Mouse (Mus musculus) left cerebral cortex, postnatal 36 days (tissue): ENCODE measurements around the gene Gm28102. TPM values are rescaled to one million over a fixed set of nuclear protein-coding genes. Genes with fewer than 3 reads are reported as not detected.
"Not testable (repeated sequence)": the region's sequence is repeated elsewhere in the genome, so short reads cannot be mapped to it uniquely, and the experiment has no call there.

Source experiments
- DNase-seq, 2 experiments: peaks; one replicate each; pipeline ENCODE4 v3.0.0; 2021 to 2022; ENCODE audit warnings: low spot score in 2 of 2, mixed read lengths in 1 of 2
- intact Hi-C: fragments of 180-260 bp; cut with DNase I; formaldehyde crosslinking; loops from one replicate; pipeline ENCODE4 v1.15.1; 2025
- total RNA-seq, 2 experiments: library from RNA; stranded (reverse); gene quantifications; 2 replicates each; pipeline ENCODE4 v1.2.3; 2021

Gm28102 gene
- not detected for total RNA-seq

DNA sequence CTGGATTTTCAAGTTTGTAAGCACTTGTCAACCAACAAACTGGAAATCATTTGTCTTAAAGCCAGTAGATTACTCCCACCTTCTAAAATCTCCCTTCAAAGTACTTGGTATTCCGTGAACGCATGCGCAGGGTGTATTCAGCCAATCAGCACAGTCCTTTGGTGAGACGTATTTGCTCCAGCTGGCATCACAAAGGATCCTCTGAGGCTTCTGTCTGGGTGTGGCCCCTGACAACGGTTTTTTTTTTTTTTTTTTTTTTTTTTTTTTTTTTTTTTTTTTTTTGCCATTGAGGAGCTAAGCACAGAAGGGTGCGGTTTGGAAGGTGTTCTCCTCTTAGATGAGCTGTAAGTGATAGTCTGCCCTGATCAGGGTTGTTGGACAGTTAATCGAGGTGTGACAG, at the start of gene Gm28102:
Gene Gm28102, plus strand, starts transcription at position 301 of the 400 bp plus-strand sequence.
- intact Hi-C loops, DNase-seq: not testable (repeated sequence)
